Mouse (Mus musculus) E14TG2a.4 (cell line): ENCODE results near the gene 1810055G02Rik.
A peak's percentile ranks its signal among the peaks of the same experiment; 100 is the strongest.

Experiments
- H3K27me3 ChIP-seq: 2 replicates; pipeline ENCODE4 v1.6.1; 2014; ENCODE audit warnings: low read length, control low read depth; ENCODE audit not compliant: insufficient read depth
- H3K36me3 ChIP-seq: 2 replicates; pipeline ENCODE4 v1.6.1; 2014; ENCODE audit warnings: low read length, control low read depth; ENCODE audit not compliant: insufficient read depth
- H3K4me1 ChIP-seq: replicated peaks from 2 replicates; pipeline ENCODE4 v1.6.1; 2014; ENCODE audit warnings: low read depth, low read length, control low read depth
- H3K4me3 ChIP-seq: replicated peaks from 2 replicates; pipeline ENCODE4 v1.5.1; 2014; ENCODE audit warnings: mild to moderate bottlenecking, low read length
- H3K9me3 ChIP-seq: 2 replicates; pipeline ENCODE4 v1.6.1; 2014; ENCODE audit warnings: low read length, control low read depth
- CTCF ChIP-seq: conservative IDR thresholded peaks from 2 replicates; pipeline ENCODE4 v1.5.1; 2014; ENCODE audit warnings: low read length
- NANOG ChIP-seq: IDR thresholded peaks from 2 replicates; pipeline ENCODE4 v1.6.1; 2014; ENCODE audit warnings: borderline replicate concordance, low read length, mixed read lengths
- POU5F1 ChIP-seq: IDR thresholded peaks from 2 replicates; pipeline ENCODE4 v1.6.1; 2014; ENCODE audit warnings: low read length, borderline replicate concordance

Gene 1810055G02Rik

GRCm38 (mm10) chr19:3674122-3674855 lies 33.8 kb upstream of the 1810055G02Rik start:
- Histone ChIP-seq H3K4me1 (peaks cover 27% of the 10 kb centered on the region), H3K36me3 (peaks cover 22% of the 10 kb centered on the region), H3K4me3 (no peak overlapping the region), H3K9me3 (peaks cover 8% of the 10 kb centered on the region), H3K27me3 (no peaks in the 10 kb centered on the region)
- no peak for TF ChIP-seq POU5F1
- TF ChIP-seq CTCF = no peak
- no peak for TF ChIP-seq NANOG

- Histone ChIP-seq H3K4me1 (peaks cover 73% of the 10 kb centered on the region), H3K36me3 (no peaks in the 10 kb centered on the region), H3K9me3 (no peaks in the 10 kb centered on the region), H3K4me3 (no peak overlapping the region), H3K27me3 (peaks cover 3% of the 10 kb centered on the region)
- TF ChIP-seq CTCF = no peak
- no peak for TF ChIP-seq NANOG
- TF ChIP-seq POU5F1 = no peak
These were observed 27.4 kb upstream of the 1810055G02Rik start for GRCm38 (mm10) chr19:3680732-3681131.

- TF ChIP-seq CTCF = no peak
- no peak for TF ChIP-seq POU5F1
- TF ChIP-seq NANOG = no peak
- Histone ChIP-seq H3K27me3 (peaks cover 7% of the 10 kb centered on the region), H3K36me3 (no peaks in the 10 kb centered on the region), H3K9me3 (no peaks in the 10 kb centered on the region), H3K4me1 (peaks cover 74% of the 10 kb centered on the region), H3K4me3 (0 out of 2 replicates have a peak overlapping the region, but pooled peaks have one; percentile 32)
These were observed 26.7 kb upstream of the 1810055G02Rik start for GRCm38 (mm10) chr19:3681310-3681934.

- H3K9me3 ChIP-seq = no peaks in the 10 kb centered on the region
- peaks cover 18% of the 10 kb centered on the region for H3K27me3 ChIP-seq
- TF ChIP-seq CTCF (no peak), NANOG (no peak), POU5F1 (no peak)
- peak overlapping the region; percentile 91 for H3K4me3 ChIP-seq
- H3K4me1 ChIP-seq = peaks cover 84% of the 10 kb centered on the region
- H3K36me3 ChIP-seq = no peaks in the 10 kb centered on the region
These were observed 23.7 kb upstream of the 1810055G02Rik start for GRCm38 (mm10) chr19:3684414-3684813.

DNA sequence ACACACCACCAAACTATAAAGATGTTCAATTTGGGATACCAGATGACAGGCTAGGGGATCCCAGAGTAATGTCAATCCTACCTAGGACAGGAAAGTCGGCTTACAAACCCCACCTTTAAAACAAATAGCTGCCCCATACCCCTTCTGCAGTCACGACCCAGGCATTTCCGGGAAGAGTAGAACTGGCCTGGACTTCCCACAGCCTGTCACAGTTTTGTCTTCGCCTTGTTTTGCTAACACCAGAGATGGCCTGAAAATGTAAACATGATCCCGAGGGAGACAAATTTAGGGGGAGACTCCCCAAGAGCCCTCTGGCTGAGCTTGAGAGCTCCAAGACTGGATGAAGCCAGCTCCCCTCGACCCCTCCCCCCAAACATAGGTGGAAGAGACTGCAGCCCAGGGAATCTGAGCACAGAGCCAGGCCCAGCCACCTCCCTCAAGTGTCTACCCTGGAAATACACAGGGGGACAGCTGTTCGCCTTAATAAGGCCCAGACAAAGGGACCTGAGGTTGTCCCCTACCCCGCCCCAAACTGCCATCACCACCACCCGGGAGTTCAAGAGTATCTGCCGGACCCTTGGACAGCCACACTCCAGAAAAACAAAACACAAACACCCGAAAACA lies 23.0 kb upstream of the 1810055G02Rik start:
- H3K27me3 ChIP-seq = peaks cover 18% of the 10 kb centered on the region
- TF ChIP-seq POU5F1 (no peak), CTCF (no peak), NANOG (no peak)

DNA sequence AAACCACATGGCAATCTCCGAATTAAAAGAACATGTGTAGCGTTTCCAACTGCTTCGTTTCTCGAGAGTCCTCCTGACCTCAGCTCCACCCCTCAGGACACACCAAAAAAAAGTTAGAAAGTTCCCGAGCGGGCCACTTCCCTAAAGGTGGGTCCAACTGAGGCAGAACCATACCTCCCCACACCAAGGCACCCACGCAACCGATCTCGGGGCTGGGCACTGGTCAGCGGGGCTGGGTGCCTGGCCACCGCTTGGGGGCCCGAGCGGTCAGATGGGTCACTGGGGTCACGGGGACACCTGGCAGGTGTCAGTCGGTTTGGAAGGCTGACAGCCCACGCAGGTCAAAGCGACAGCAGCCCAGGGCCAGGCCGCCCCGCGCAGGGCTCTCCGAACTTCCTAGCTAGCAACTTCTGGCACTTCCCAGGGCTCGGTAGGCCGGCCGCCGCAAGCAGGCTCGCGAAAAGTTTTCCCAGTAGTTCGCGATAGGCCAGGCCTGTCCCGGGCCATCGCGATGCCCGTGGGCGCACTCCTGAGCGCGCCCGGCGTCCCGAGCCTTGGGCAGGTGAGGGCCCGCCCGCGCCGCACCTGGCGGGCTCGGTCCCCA lies 22.4 kb upstream of the 1810055G02Rik start:
- TF ChIP-seq POU5F1 (no peak), NANOG (no peak), CTCF (no peak)
- Histone ChIP-seq H3K4me1 (peaks cover 73% of the 10 kb centered on the region), H3K9me3 (no peaks in the 10 kb centered on the region), H3K36me3 (no peaks in the 10 kb centered on the region), H3K4me3 (peak overlapping the region; percentile 91), H3K27me3 (peaks cover 18% of the 10 kb centered on the region)

More for the DNA sequence above, 23.0 kb upstream of the 1810055G02Rik start:
- Histone ChIP-seq H3K9me3 (no peaks in the 10 kb centered on the region), H3K4me1 (peaks cover 78% of the 10 kb centered on the region), H3K4me3 (peak overlapping the region; percentile 91), H3K36me3 (no peaks in the 10 kb centered on the region)

GRCm38 (mm10) chr19:3686215-3686894 lies 21.7 kb upstream of the 1810055G02Rik start, which contains the start of gene Lrp5:
TSS of gene Lrp5 (minus strand) at chr19:3686564.
- H3K9me3 ChIP-seq = no peaks in the 10 kb centered on the region
- H3K27me3 ChIP-seq = peaks cover 18% of the 10 kb centered on the region
- no peak for TF ChIP-seq POU5F1
- TF ChIP-seq CTCF = no peak
- TF ChIP-seq NANOG = no peak
- H3K36me3 ChIP-seq = no peaks in the 10 kb centered on the region
- H3K4me3 ChIP-seq = peak within 1 kb of the TSS; percentile 91
- peaks cover 73% of the 10 kb centered on the region for H3K4me1 ChIP-seq

GRCm38 (mm10) chr19:3687676-3688171 lies 20.4 kb upstream of the 1810055G02Rik start:
- TF ChIP-seq NANOG = no peak
- no peak for TF ChIP-seq POU5F1
- no peak for TF ChIP-seq CTCF
- H3K36me3 ChIP-seq = no peaks in the 10 kb centered on the region
- H3K4me3 ChIP-seq = peak overlapping the region; percentile 91

More at GRCm38 (mm10) chr19:3687676-3688171, 20.4 kb upstream of the 1810055G02Rik start:
- H3K4me1 ChIP-seq = peaks cover 72% of the 10 kb centered on the region
- H3K9me3 ChIP-seq = no peaks in the 10 kb centered on the region
- H3K27me3 ChIP-seq = peaks cover 18% of the 10 kb centered on the region
